ENCODE assay signal across 1 mouse cellular context in the genomic region with DNA sequence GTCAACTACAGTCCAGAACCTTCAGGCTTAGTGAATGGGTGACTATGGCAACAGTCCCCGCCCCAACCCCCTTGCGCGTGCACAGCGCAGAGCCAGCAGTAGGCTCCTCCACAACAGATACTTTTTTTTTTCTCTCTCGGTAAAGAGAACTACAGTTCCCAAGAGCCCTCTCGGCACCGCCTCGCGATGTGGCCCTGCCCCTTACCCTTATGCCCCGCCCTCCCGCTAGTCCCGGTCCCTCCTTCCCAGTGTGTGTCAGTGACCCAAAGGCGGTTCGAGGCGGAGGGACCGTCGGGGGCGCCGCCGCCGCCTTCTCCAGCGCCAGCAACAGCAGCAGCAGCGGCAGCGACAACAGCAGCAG.
TF ChIP-seq lines count a peak whose summit lies in the region.

A gene (plus strand): TSS at position 225 of the 361 bp plus-strand sequence.

TF ChIP-seq in CH12.LX, 34 proteins besides CTCF, POLR2A, EP300 and RAD21 (continued from another document):
- TF ChIP-seq TBP (conservative IDR thresholded peaks at IDR 0.05; ENCODE audit: low read depth, low read length) (peak; percentile 96), MEF2A (IDR thresholded peaks at IDR 0.05; ENCODE audit: borderline replicate concordance, low read depth, low read length) (0 out of 2 replicates have a peak, but pooled peaks have one; percentile 34), MAZ (IDR thresholded peaks at IDR 0.05; ENCODE audit: low read depth, low read length) (0 out of 2 replicates have a peak, but pooled peaks have one; percentile 64), KAT2A (IDR thresholded peaks at IDR 0.05; ENCODE audit: insufficient replicate concordance, low read length) (peak; percentile 95; the same call in 1 of the 2 replicates), USF1 (IDR thresholded peaks at IDR 0.05; ENCODE audit: low read depth, low read length) (no peak), CHD2 (IDR thresholded peaks at IDR 0.05; ENCODE audit: low read length) (peak; percentile 93), JUND (conservative IDR thresholded peaks at IDR 0.05; ENCODE audit: low read depth, low read length) (no peak), POLR2AphosphoS2 (IDR thresholded peaks at IDR 0.05; ENCODE audit: low read depth, low read length) (peak; percentile 84; the same call in 1 of the 2 replicates), UBTF (IDR thresholded peaks at IDR 0.05; ENCODE audit: low read depth, low read length) (no peak; the same call in 1 of the 2 replicates), TCF12 (IDR thresholded peaks at IDR 0.05; ENCODE audit: low read depth, low read length) (peak; percentile 99), ZKSCAN1 (IDR thresholded peaks at IDR 0.05; ENCODE audit: borderline replicate concordance, low read depth, low read length) (no peak; the same call in 1 of the 2 replicates), MAX (IDR thresholded peaks at IDR 0.05; ENCODE audit: low read length) (no peak), MXI1 (IDR thresholded peaks at IDR 0.05; ENCODE audit: low read depth, low read length) (peak; percentile 77; the same call in 1 of the 2 replicates), BHLHE40 (IDR thresholded peaks at IDR 0.05; ENCODE audit: low read depth, low read length) (peak; percentile 87), ZNF384 (IDR thresholded peaks at IDR 0.05; ENCODE audit: low read depth, low read length) (peak; percentile 100)
